Comparison of ENCODE assay signal across 9 mouse cellular contexts in the genomic region with DNA sequence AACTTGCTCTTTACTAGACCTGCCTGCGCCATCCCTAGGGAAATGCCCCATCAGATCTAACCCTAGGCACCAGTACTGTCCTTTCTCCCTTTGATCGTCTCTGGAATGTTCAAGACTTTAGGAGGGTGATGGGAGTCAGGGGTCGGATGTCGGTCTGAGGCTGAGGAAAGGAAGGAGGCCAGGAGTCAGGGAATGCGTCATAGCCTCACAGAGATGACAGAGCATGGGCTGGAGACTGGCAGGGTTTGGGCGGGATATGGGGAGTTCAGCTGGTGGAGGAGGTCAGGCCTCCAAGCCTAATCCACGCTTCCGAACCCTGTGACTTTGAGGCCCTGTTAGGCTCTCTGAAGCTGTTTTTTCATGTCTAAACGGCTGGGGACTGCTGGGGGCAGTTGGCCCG. TPM values are rescaled to one million over a fixed set of nuclear protein-coding genes. Genes with fewer than 3 reads are reported as not detected.
DNase-seq lines count a peak whose midpoint lies in the region; ATAC-seq and TF ChIP-seq lines count a peak whose summit lies in the region.
"Had no signal": no experiment of that assay in that cellular context is flagged by ENCODE, and none has a peak within 500 bp of the region (broad histone marks: within the 10 kb centered on the region; RNA-seq: fewer than 3 reads in every experiment).

No protein-coding gene starts in this region.

- peaks cover 92% of the 10 kb centered on the region for H3K27me3 ChIP-seq in liver, embryonic 12.5 days (replicated peaks)
- H3K27me3 ChIP-seq in embryonic facial prominence, embryonic 13.5 days = peaks cover 49% of the 10 kb centered on the region
- H3K27me3 ChIP-seq in hindbrain, embryonic 16.5 days (replicated peaks; ENCODE audit: control insufficient read depth, insufficient read depth, low read length) = peaks cover 11% of the 10 kb centered on the region; the same call in 1 of the 2 replicates
- peaks cover 38% of the 10 kb centered on the region for H3K27me3 ChIP-seq in neural tube, embryonic 12.5 days (replicated peaks)
- no peaks in the 10 kb centered on the region for H3K27me3 ChIP-seq in cerebellum, adult 2 months (ENCODE audit: control insufficient read depth, insufficient read depth, low read length)

- H3K9me3 ChIP-seq in liver, embryonic 12.5 days (replicated peaks) = no peaks in the 10 kb centered on the region
- no peaks in the 10 kb centered on the region for H3K9me3 ChIP-seq in embryonic facial prominence, embryonic 13.5 days
- H3K9me3 ChIP-seq in hindbrain, embryonic 16.5 days (ENCODE audit: control insufficient read depth, low read length) = no peaks in the 10 kb centered on the region
- no peaks in the 10 kb centered on the region for H3K9me3 ChIP-seq in neural tube, embryonic 12.5 days

- peaks cover 19% of the 10 kb centered on the region for H3K4me1 ChIP-seq in liver, embryonic 12.5 days
- peaks cover 26% of the 10 kb centered on the region for H3K4me1 ChIP-seq in embryonic facial prominence, embryonic 13.5 days
- peaks cover 9% of the 10 kb centered on the region for H3K4me1 ChIP-seq in hindbrain, embryonic 16.5 days (ENCODE audit: control insufficient read depth, insufficient read depth, low read depth, low read length)
- H3K4me1 ChIP-seq in neural tube, embryonic 12.5 days = peaks cover 21% of the 10 kb centered on the region
- H3K4me1 ChIP-seq in cerebellum, adult 2 months (ENCODE audit: control insufficient read depth, insufficient read depth, low read length) = peaks cover 23% of the 10 kb centered on the region

- no peaks in the 10 kb centered on the region for H3K36me3 ChIP-seq in liver, embryonic 12.5 days
- no peaks in the 10 kb centered on the region for H3K36me3 ChIP-seq in embryonic facial prominence, embryonic 13.5 days
- H3K36me3 ChIP-seq in hindbrain, embryonic 16.5 days (ENCODE audit: control insufficient read depth, insufficient read depth, low read length) = no peaks in the 10 kb centered on the region
- H3K36me3 ChIP-seq in neural tube, embryonic 12.5 days = no peaks in the 10 kb centered on the region

- H3K4me3 ChIP-seq in liver, embryonic 12.5 days = no peak overlapping the region
- H3K4me3 ChIP-seq in embryonic facial prominence, embryonic 13.5 days = peak overlapping the region; percentile 65
- H3K4me3 ChIP-seq in hindbrain, embryonic 16.5 days (ENCODE audit: low read length) = peak overlapping the region; percentile 80; the same call in 1 of the 2 replicates
- H3K4me3 ChIP-seq in neural tube, embryonic 12.5 days = no peak overlapping the region
- no peak overlapping the region for H3K4me3 ChIP-seq in cerebellum, adult 2 months (replicated peaks; ENCODE audit: insufficient read depth, low read depth, low read length)

- H3K9ac ChIP-seq in liver, embryonic 12.5 days = no peak overlapping the region
- no peak overlapping the region for H3K9ac ChIP-seq in embryonic facial prominence, embryonic 13.5 days
- H3K9ac ChIP-seq in hindbrain, embryonic 16.5 days (ENCODE audit: low read depth, low read length) = no peak overlapping the region; the same call in 1 of the 2 replicates
- H3K9ac ChIP-seq in neural tube, embryonic 12.5 days = no peak overlapping the region

- WGBS in liver, embryonic 12.5 days (ENCODE audit: insufficient replicate concordance) = 27% methylated on average over 10 of the region's 10 CpGs
- WGBS in embryonic facial prominence, embryonic 13.5 days = 11% methylated on average over 10 of the region's 10 CpGs
- WGBS in hindbrain, embryonic 16.5 days = 14% methylated on average over 10 of the region's 10 CpGs
- 8% methylated on average over 10 of the region's 10 CpGs for WGBS in neural tube, embryonic 12.5 days
- 55% methylated on average over 10 of the region's 10 CpGs for whole genome bisulfite sequencing in cerebellum, adult 2 months

- no peak for DNase-seq in liver
- DNase-seq in gastrocnemius, postnatal 10 days = no peak
- no peak for DNase-seq in gastrocnemius, adult 18-20 months (ENCODE audit: low spot score)
- no peak for DNase-seq in cerebellum, adult 2 months

- peak overlapping the region; percentile 95; the same call in 1 of the 2 replicates for H3K4me2 ChIP-seq in liver, embryonic 12.5 days
- peak overlapping the region; percentile 96 for H3K4me2 ChIP-seq in embryonic facial prominence, embryonic 13.5 days
- H3K4me2 ChIP-seq in hindbrain, embryonic 16.5 days (ENCODE audit: low read length) = peak overlapping the region; percentile 99
- peak overlapping the region; percentile 94 for H3K4me2 ChIP-seq in neural tube, embryonic 12.5 days (replicated peaks)

- TF ChIP-seq CTCF in cerebellum, adult 2 months (IDR thresholded peaks at IDR 0.05; ENCODE audit: borderline replicate concordance, insufficient read depth, low read depth, low read length) = no peak

- TF ChIP-seq POLR2A in cerebellum, adult 2 months (IDR thresholded peaks at IDR 0.05; ENCODE audit: borderline replicate concordance, insufficient read depth, low read length) = no peak

- ATAC-seq in liver, embryonic 12.5 days = no peak
- no peak for ATAC-seq in embryonic facial prominence, embryonic 13.5 days (ENCODE audit: insufficient number of reproducible peaks, insufficient read depth, low FRiP score, low TSS enrichment, low read depth)
- ATAC-seq in hindbrain, embryonic 16.5 days = no peak
- no peak for ATAC-seq in neural tube, embryonic 12.5 days (ENCODE audit: low FRiP score, low read depth)

- H3K27ac ChIP-seq in liver, embryonic 12.5 days = no peak overlapping the region
- no peak overlapping the region for H3K27ac ChIP-seq in embryonic facial prominence, embryonic 13.5 days
- no peak overlapping the region for H3K27ac ChIP-seq in hindbrain, embryonic 16.5 days (ENCODE audit: low read depth, low read length)
- no peak overlapping the region for H3K27ac ChIP-seq in neural tube, embryonic 12.5 days
- H3K27ac ChIP-seq in cerebellum, adult 2 months (ENCODE audit: insufficient read depth, low read length) = no peak overlapping the region

RNA-seq across cellular contexts. Expression of a gene that starts 1.3 kb away (rescaled TPM):
- polyA plus RNA-seq in liver, embryonic 12.5 days (2016; fragmentation: Nextera tagmentation; extraction: Ambion mirVana) = not detected in 2 replicates
- polyA plus RNA-seq in embryonic facial prominence, embryonic 13.5 days (2015; fragmentation: Nextera tagmentation; extraction: Ambion mirVana) = 0.15 and 0.37 TPM in 2 replicates
- polyA plus RNA-seq in hindbrain, embryonic 16.5 days (2015; fragmentation: Nextera tagmentation; extraction: Ambion mirVana) = 2.5 TPM in 2 replicates
- 0.38 and 0.74 TPM in 2 replicates for polyA plus RNA-seq in neural tube, embryonic 12.5 days (2016; fragmentation: Nextera tagmentation; extraction: Ambion mirVana)
- not detected for total RNA-seq in gastrocnemius, postnatal 10 days (2021)
- total RNA-seq in gastrocnemius, adult 18-20 months (2021) = not detected
- polyA plus RNA-seq in cerebellum, adult 2 months (2012; rRNA removed) = 10.1 and 10.9 TPM in 2 replicates
- total RNA-seq: gastrocnemius, postnatal 4 days had no signal

RNA-seq across cellular contexts. Expression of a gene that starts 1.7 kb away (rescaled TPM):
- polyA plus RNA-seq in liver, embryonic 12.5 days (2016; fragmentation: Nextera tagmentation; extraction: Ambion mirVana) = 0.12 and 0.26 TPM in 2 replicates
- polyA plus RNA-seq in embryonic facial prominence, embryonic 13.5 days (2015; fragmentation: Nextera tagmentation; extraction: Ambion mirVana) = 4.0 and 5.2 TPM in 2 replicates
- polyA plus RNA-seq in hindbrain, embryonic 16.5 days (2015; fragmentation: Nextera tagmentation; extraction: Ambion mirVana) = 5.6 and 8.3 TPM in 2 replicates
- 0.42 and 0.79 TPM in 2 replicates for polyA plus RNA-seq in neural tube, embryonic 12.5 days (2016; fragmentation: Nextera tagmentation; extraction: Ambion mirVana)
- total RNA-seq in gastrocnemius, postnatal 10 days (2021) = not detected
- total RNA-seq in gastrocnemius, adult 18-20 months (2021) = not detected
- 7.4 and 10.9 TPM in 2 replicates for polyA plus RNA-seq in cerebellum, adult 2 months (2012; rRNA removed)

RNA-seq across cellular contexts. Expression of a gene that starts 27.0 kb away (rescaled TPM):
- polyA plus RNA-seq in liver, embryonic 12.5 days (2016; fragmentation: Nextera tagmentation; extraction: Ambion mirVana) = 2.8 and 3.6 TPM in 2 replicates
- 4.3 and 4.8 TPM in 2 replicates for polyA plus RNA-seq in embryonic facial prominence, embryonic 13.5 days (2015; fragmentation: Nextera tagmentation; extraction: Ambion mirVana)
- polyA plus RNA-seq in hindbrain, embryonic 16.5 days (2015; fragmentation: Nextera tagmentation; extraction: Ambion mirVana) = 2.6 and 4.2 TPM in 2 replicates
- polyA plus RNA-seq in neural tube, embryonic 12.5 days (2016; fragmentation: Nextera tagmentation; extraction: Ambion mirVana) = 2.1 and 3.2 TPM in 2 replicates
- total RNA-seq in gastrocnemius, postnatal 10 days (2021) = 1 to 10 TPM; 2.1 to 5.5 TPM
- 10 to 100 TPM in 1 of 2 experiments, 1 to 10 TPM in 1; 8.8 to 11.4 TPM for total RNA-seq in gastrocnemius, adult 18-20 months (2021)
- polyA plus RNA-seq in cerebellum, adult 2 months (2012; rRNA removed) = 4.0 and 4.7 TPM in 2 replicates

RNA-seq across cellular contexts. Expression of a gene that starts 49.3 kb away (rescaled TPM):
- 0.37 and 0.46 TPM in 2 replicates for polyA plus RNA-seq in liver, embryonic 12.5 days (2016; fragmentation: Nextera tagmentation; extraction: Ambion mirVana)
- polyA plus RNA-seq in embryonic facial prominence, embryonic 13.5 days (2015; fragmentation: Nextera tagmentation; extraction: Ambion mirVana) = 6.6 and 8.2 TPM in 2 replicates
- 0.44 and 0.54 TPM in 2 replicates for polyA plus RNA-seq in hindbrain, embryonic 16.5 days (2015; fragmentation: Nextera tagmentation; extraction: Ambion mirVana)
- 0.66 and 0.73 TPM in 2 replicates for polyA plus RNA-seq in neural tube, embryonic 12.5 days (2016; fragmentation: Nextera tagmentation; extraction: Ambion mirVana)
- total RNA-seq in gastrocnemius, postnatal 10 days (2021) = 1 to 10 TPM; 1.1 to 1.4 TPM
- under 1 TPM; 0.12 to 0.14 TPM for total RNA-seq in gastrocnemius, adult 18-20 months (2021)
- 0.59 and 0.60 TPM in 2 replicates for polyA plus RNA-seq in cerebellum, adult 2 months (2012; rRNA removed)

Comparison
In these comparisons a context has a peak if more than half of its experiments do, and no peak if none do; other contexts are left out.
1. H3K4me3 ChIP-seq: peak in embryonic facial prominence, embryonic 13.5 days (single experiment) and hindbrain, embryonic 16.5 days (single experiment); none in liver, embryonic 12.5 days (single experiment), neural tube, embryonic 12.5 days (single experiment) and cerebellum, adult 2 months (single experiment).
2. Peak in every context shown above with its lines, with median percentiles within 50 percentile points of each other: H3K4me2 ChIP-seq.